Mouse (Mus musculus): ENCODE data around the gene Rhbdf2. TPM values are rescaled to one million over a fixed set of nuclear protein-coding genes. Genes with fewer than 3 reads are reported as not detected.

Gene Rhbdf2
- polyA plus RNA-seq (2017; shearing (Covaris generic)), result 10 to 100 TPM in 1 of 2 experiments, 1 to 10 TPM in 1; 8.6 to 18.0 TPM

DNA sequence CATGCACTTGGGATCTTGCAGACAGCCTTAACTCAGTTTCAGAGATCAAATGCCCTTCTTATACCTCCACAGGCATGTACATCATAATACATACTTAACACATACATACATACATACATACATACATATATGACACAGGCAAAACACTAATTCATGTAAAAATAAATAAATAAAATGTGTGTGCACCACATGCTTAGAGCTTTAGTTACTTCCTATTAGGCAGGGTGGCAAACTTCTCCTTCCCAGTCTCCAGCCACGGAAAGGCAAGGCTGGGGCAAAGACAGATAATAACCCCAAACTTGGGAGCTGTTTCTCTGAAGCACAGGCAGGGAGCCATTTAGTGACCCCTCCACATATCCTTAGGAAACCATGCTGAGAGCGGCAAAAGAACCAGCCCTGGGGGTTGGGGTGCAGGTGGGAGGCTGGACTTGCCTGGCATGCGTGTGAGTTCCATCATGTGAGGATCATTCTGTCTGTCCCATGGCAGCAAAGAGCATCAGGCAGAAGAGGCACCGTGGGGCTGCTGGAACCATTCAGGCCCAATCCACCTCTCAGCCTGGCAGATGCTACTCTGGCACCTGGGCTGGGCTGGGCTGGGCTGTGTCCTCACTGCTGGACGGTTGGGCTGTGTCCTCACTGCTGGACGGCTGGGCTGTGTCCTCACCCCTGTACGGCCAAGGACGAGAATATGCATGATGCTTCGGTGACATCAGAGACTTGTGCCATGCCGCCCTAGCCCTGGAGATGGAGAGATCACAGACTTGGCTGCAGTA is at the start of gene Rhbdf2:
Gene Rhbdf2, minus strand, starts transcription at position 721 of the 773 bp plus-strand sequence.

GRCm38 (mm10) chr11:116654255-116654821 is 27.5 kb upstream of the Rhbdf2 start, which contains the start of gene Cygb:
Gene Cygb (minus strand): TSS chr11:116654313.

GRCm38 (mm10) chr11:116653234-116653633 is 26.4 kb upstream of the Rhbdf2 start, which contains the start of gene Prcd:
Gene Prcd (plus strand): TSS chr11:116653534.

DNA sequence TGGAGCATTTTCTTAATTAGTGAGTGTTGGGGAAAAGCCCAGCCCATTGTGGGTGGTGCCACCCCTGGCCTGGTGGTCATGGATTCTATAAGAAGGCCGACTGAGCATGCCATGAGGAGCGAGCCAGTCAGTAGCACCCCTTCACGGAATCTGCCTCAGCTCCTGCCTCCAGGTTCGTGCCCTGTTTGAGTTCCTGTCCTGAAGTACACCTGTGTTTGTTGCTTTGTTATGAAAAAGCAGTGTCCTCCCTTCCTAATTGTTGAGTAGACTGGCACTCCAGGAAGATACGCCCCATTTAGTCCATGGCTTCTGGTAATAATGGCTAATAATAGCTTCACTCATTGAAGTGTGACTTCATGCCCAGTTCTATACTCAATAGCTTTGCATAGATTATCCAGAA is 40.5 kb downstream of the Rhbdf2 start, which contains the start of gene Aanat:
Gene Aanat, plus strand, starts transcription at position 123 of the 400 bp plus-strand sequence.

DNA sequence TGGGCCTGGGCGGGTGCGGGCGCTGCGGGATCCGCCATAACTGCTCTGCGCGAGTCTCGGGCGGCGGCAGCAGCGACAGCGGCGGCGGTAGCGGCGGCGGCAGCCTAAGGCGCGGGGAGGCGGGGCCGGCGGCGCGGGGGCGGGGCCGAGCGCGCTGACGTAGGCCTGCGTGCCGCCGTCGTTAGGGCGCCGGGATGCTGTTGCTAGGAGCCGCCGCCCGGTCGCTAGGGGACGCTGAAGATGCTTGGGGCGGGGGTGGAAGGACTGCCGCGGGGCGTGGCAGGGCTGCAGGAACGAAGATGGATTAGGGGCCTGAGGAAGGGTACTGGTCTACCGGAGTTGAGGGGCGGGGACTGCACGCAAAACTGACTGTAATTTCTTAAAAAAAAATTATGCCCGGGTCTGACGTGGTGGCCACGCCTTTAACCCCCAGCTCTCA is 45.4 kb downstream of the Rhbdf2 start, which contains the start of gene Ube2o:
Gene Ube2o, minus strand, starts transcription at position 72 of the 439 bp plus-strand sequence.

Other genes starting within 250 kb of the Rhbdf2 start
- gene Rnf157, start 214.0 kb downstream of the Rhbdf2 start, polyA plus RNA-seq (2017; shearing (Covaris generic)), result 10 to 100 TPM in 1 of 2 experiments, 1 to 10 TPM in 1; 6.2 to 11.8 TPM
- 100 to 1,000 TPM in 1 of 2 experiments, 10 to 100 TPM in 1; 79.9 to 109 TPM for gene Ubald2, start 192.9 kb downstream of the Rhbdf2 start, polyA plus RNA-seq (2017; shearing (Covaris generic))
- gene Qrich2, start 160.8 kb downstream of the Rhbdf2 start, polyA plus RNA-seq (2017; shearing (Covaris generic)), result not detected
- gene Prpsap1, start 132.8 kb downstream of the Rhbdf2 start, polyA plus RNA-seq (2017; shearing (Covaris generic)), result 100 to 1,000 TPM; 112 to 118 TPM
- under 1 TPM; 0.32 to 0.64 TPM for gene Sphk1, start 96.1 kb downstream of the Rhbdf2 start, polyA plus RNA-seq (2017; shearing (Covaris generic))
- gene Ube2o, start 45.6 kb downstream of the Rhbdf2 start, polyA plus RNA-seq (2017; shearing (Covaris generic)), result 10 to 100 TPM in 1 of 2 experiments, 1 to 10 TPM in 1; 7.3 to 11.6 TPM
- not detected for gene Aanat, start 40.6 kb downstream of the Rhbdf2 start, polyA plus RNA-seq (2017; shearing (Covaris generic))
- not detected for gene Prcd, start 26.5 kb upstream of the Rhbdf2 start, polyA plus RNA-seq (2017; shearing (Covaris generic))
- under 1 TPM; 0.18 to 0.38 TPM for gene Cygb, start 27.3 kb upstream of the Rhbdf2 start, polyA plus RNA-seq (2017; shearing (Covaris generic))
- 1 to 10 TPM in 1 of 2 experiments, not detected in 1; 1.2 TPM for gene St6galnac1, start 148.5 kb upstream of the Rhbdf2 start, polyA plus RNA-seq (2017; shearing (Covaris generic))
- gene Mxra7, start 201.0 kb upstream of the Rhbdf2 start, polyA plus RNA-seq (2017; shearing (Covaris generic)), result under 1 TPM in 1 of 2 experiments, not detected in 1; 0.30 TPM
- gene Mettl23, start 216.3 kb upstream of the Rhbdf2 start, polyA plus RNA-seq (2017; shearing (Covaris generic)), result 100 to 1,000 TPM; 199 to 221 TPM
- 10 to 100 TPM; 59.5 to 75.9 TPM for gene Jmjd6, start 216.4 kb upstream of the Rhbdf2 start, polyA plus RNA-seq (2017; shearing (Covaris generic))
- 10 to 100 TPM; 16.6 to 29.2 TPM for gene Mfsd11, start 225.4 kb upstream of the Rhbdf2 start, polyA plus RNA-seq (2017; shearing (Covaris generic))
- 100 to 1,000 TPM; 392 to 409 TPM for gene Srsf2, start 226.1 kb upstream of the Rhbdf2 start, polyA plus RNA-seq (2017; shearing (Covaris generic))

All from activated CD4-positive, CD25-positive, alpha-beta regulatory T cell (primary cell).